Mouse (Mus musculus) forebrain, embryonic 12.5 days (tissue): ENCODE results near the gene Vps53. TPM values are rescaled to one million over a fixed set of nuclear protein-coding genes. Genes with fewer than 3 reads are reported as not detected.
"Not testable (repeated sequence)": the region's sequence is repeated elsewhere in the genome, so short reads cannot be mapped to it uniquely, and the experiment has no call there.

Experiments used
- ATAC-seq: fragments of 200-750 bp; cut with Nextera tagmentation; 2 replicates; pipeline ENCODE4 v1.8.0; 2017; ENCODE audit warnings: moderate TSS enrichment; ENCODE audit not compliant: low FRiP score
- H3K27ac ChIP-seq: fragments of 300-500 bp; sonication (generic); 2 replicates; pipeline ENCODE4 v1.5.1; 2016; ENCODE audit warnings: mild to moderate bottlenecking
- H3K27me3 ChIP-seq: fragments of 300-500 bp; sonication (generic); 2 replicates; pipeline ENCODE4 v1.6.1; 2016; ENCODE audit warnings: mild to moderate bottlenecking
- H3K36me3 ChIP-seq: fragments of 300-500 bp; sonication (generic); replicated peaks from 2 replicates; pipeline ENCODE4 v1.6.1; 2016; ENCODE audit warnings: mild to moderate bottlenecking
- H3K4me1 ChIP-seq: fragments of 300-500 bp; sonication (generic); 2 replicates; pipeline ENCODE4 v1.6.1; 2016
- H3K4me2 ChIP-seq: fragments of 300-500 bp; sonication (generic); 2 replicates; pipeline ENCODE4 v1.6.1; 2016; ENCODE audit warnings: mild to moderate bottlenecking, moderate library complexity
- H3K4me3 ChIP-seq: fragments of 300-500 bp; sonication (generic); replicated peaks from 2 replicates; pipeline ENCODE4 v1.5.1; 2016; ENCODE audit warnings: mild to moderate bottlenecking
- H3K9ac ChIP-seq: fragments of 300-500 bp; sonication (generic); 2 replicates; pipeline ENCODE4 v1.6.1; 2016; ENCODE audit warnings: mild to moderate bottlenecking
- H3K9me3 ChIP-seq: fragments of 300-500 bp; sonication (generic); 2 replicates; pipeline ENCODE4 v1.6.1; 2016
- WGBS: fragments of 180-500 bp; shearing (Covaris S2); methylation state at CpG from one replicate; pipeline ENCODE4 v1.1.7; 2016; 5-methylcytosine and 5-hydroxymethylcytosine counted together
- polyA plus RNA-seq: library from polyadenylated mRNA; unstranded; fragments of >200 nt; fragmentation: Nextera tagmentation; extraction: Ambion mirVana; gene quantifications from 2 replicates; pipeline ENCODE4 v1.2.1, GENCODE M21; 2016

The Vps53 gene
- 51.9 and 55.2 TPM in 2 replicates for polyA plus RNA-seq

DNA sequence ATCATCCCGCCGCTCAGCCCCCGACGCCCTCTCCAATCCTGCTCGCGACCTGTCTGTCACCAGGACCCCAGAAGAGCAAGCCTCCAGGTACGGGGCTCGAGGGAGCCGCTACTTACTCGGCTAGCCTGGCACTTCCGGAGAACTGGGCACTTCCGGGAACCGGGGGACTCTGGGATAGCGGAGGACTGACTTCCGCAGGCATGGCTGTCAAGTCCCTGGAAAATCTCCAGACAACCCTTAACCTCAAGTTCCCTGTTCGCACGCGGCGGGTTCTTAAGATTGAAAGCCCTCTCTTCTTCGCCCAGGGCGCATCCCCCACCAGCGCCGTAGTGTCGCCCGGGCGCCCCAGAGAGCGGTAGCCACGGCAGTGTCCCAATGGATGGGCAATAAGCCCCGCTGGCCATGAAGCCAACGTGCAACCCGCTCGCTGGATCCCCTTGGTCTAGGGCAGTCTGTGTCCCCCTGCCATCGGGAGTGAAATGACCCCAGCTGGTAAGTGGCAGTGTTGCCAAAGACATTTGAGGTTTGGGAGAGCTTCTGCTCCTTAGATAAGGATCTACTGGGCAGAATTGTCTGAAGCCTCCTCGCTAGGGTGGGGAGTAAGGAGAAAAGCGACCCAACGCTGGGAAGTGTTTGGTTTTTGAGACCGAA, at the start of gene Vps53, which contains the start of gene Fam57a:
Gene Vps53 (minus strand): TSS at position 153 of the 651 bp plus-strand sequence.
Gene Fam57a (plus strand): TSS at position 177 of the 651 bp plus-strand sequence.
- H3K27me3 ChIP-seq = no peaks in the 10 kb centered on the region
- peak within 1 kb of the TSS; percentile 95 for H3K4me2 ChIP-seq
- peak; percentile 92 for ATAC-seq
- H3K4me3 ChIP-seq = peak within 1 kb of the TSS; percentile 89
- H3K27ac ChIP-seq = peak within 1 kb of the TSS; percentile 77
- WGBS = under 1% methylated on average over 37 of the region's 37 CpGs
- H3K9ac ChIP-seq = peak within 1 kb of the TSS; percentile 74
- H3K36me3 ChIP-seq = 0 out of 2 replicates have a peak, but pooled peaks cover 5% of the 10 kb centered on the region
- H3K4me1 ChIP-seq = peaks cover 14% of the 10 kb centered on the region
- no peaks in the 10 kb centered on the region for H3K9me3 ChIP-seq

- H3K27me3 ChIP-seq = no peaks in the 10 kb centered on the region
- no peaks in the 10 kb centered on the region for H3K4me1 ChIP-seq
- no peak overlapping the region for H3K4me2 ChIP-seq
- H3K9ac ChIP-seq = no peak overlapping the region
- H3K4me3 ChIP-seq = no peak overlapping the region
- no peak for ATAC-seq
- no peak overlapping the region for H3K27ac ChIP-seq
- peaks cover 31% of the 10 kb centered on the region for H3K36me3 ChIP-seq
- no peaks in the 10 kb centered on the region for H3K9me3 ChIP-seq
These were observed 45.6 kb upstream of the Vps53 start for GRCm38 (mm10) chr11:76225051-76225450.

DNA sequence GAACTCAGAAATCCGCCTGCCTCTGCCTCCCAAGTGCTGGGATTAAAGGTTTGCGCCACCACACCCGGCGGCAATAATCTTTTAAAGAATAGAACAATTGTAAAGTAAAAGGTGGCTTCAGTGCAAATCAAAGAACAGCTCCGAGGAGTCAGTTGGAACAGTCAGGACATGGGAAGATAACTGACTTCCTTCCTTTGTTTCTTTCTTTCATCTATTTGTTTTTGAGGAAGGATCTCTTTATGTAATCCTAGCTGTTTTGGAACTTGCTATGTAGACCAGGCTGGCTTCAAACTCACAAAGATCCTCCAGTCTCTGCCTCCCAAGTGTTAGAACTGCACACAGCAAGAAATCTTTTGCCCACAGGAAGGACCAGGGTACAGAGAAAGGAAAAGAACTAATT, 45.2 kb upstream of the Vps53 start:
- peaks cover 31% of the 10 kb centered on the region for H3K36me3 ChIP-seq
- H3K4me3 ChIP-seq = no peak overlapping the region
- H3K4me2 ChIP-seq = no peak overlapping the region
- no peak overlapping the region for H3K9ac ChIP-seq
- no peaks in the 10 kb centered on the region for H3K27me3 ChIP-seq
- no peak overlapping the region for H3K27ac ChIP-seq
- WGBS = 95% methylated on average over 5 of the region's 5 CpGs
- H3K9me3 ChIP-seq = no peaks in the 10 kb centered on the region
- ATAC-seq = no peak
- H3K4me1 ChIP-seq = no peaks in the 10 kb centered on the region

- H3K4me2 ChIP-seq = peak within 1 kb of the TSS; percentile 73
- H3K9me3 ChIP-seq = no peaks in the 10 kb centered on the region
- H3K4me3 ChIP-seq = peak within 1 kb of the TSS; percentile 67
- H3K36me3 ChIP-seq = peaks cover 26% of the 10 kb centered on the region
- under 1% methylated on average over 35 of the region's 35 CpGs for WGBS
- peak within 1 kb of the TSS; percentile 89 for H3K27ac ChIP-seq
- ATAC-seq = peak; percentile 97
- peaks cover 15% of the 10 kb centered on the region for H3K4me1 ChIP-seq
- no peaks in the 10 kb centered on the region for H3K27me3 ChIP-seq
- H3K9ac ChIP-seq = peak within 1 kb of the TSS; percentile 91
These were observed 37.9 kb upstream of the Vps53 start, which contains the start of the genes Dbil5 and Gemin4 for GRCm38 (mm10) chr11:76217390-76217800. TSS of gene Dbil5 (plus strand) at chr11:76217608. TSS of gene Gemin4 (minus strand) at chr11:76217664.

- no peaks in the 10 kb centered on the region for H3K27me3 ChIP-seq
- H3K4me1 ChIP-seq = peaks cover 15% of the 10 kb centered on the region
- peaks cover 27% of the 10 kb centered on the region for H3K36me3 ChIP-seq
- peak overlapping the region; percentile 89 for H3K27ac ChIP-seq
- H3K4me2 ChIP-seq = peak overlapping the region; percentile 73
- WGBS = 2% methylated on average over 33 of the region's 33 CpGs
- peak overlapping the region; percentile 91 for H3K9ac ChIP-seq
- H3K4me3 ChIP-seq = peak overlapping the region; percentile 67
- ATAC-seq = peak; percentile 31
- no peaks in the 10 kb centered on the region for H3K9me3 ChIP-seq
These were observed 37.4 kb upstream of the Vps53 start for GRCm38 (mm10) chr11:76216681-76217389.

DNA sequence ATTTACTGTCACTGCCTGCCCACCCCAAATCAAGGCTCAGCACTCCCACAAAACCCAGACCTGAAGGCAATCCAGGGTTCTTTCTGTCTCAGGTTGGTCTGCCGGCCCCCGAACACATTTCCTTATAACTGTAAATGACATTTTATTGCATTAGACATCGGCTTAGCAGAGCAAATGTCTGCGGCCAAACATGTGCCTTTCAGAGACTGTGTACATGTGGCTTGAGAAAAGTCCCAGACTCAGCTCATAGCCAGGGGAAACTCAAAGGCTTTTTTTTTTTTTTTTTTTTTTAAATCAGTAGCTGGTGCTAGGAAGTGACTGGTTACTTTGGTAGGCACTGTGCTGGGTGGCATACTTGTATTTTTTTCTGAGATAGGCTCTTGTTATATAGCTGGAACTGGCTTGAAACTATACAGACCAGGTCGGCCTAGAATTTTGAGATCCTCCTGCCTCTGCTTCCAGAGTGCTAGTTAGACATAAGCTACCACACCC, 36.6 kb upstream of the Vps53 start:
- Histone ChIP-seq H3K4me3 (no peak overlapping the region), H3K4me2 (peak overlapping the region; percentile 73), H3K36me3 (peaks cover 31% of the 10 kb centered on the region), H3K27ac (peak overlapping the region; percentile 89; the same call in 1 of the 2 replicates), H3K9me3 (no peaks in the 10 kb centered on the region), H3K27me3 (no peaks in the 10 kb centered on the region), H3K9ac (no peak overlapping the region), H3K4me1 (peaks cover 15% of the 10 kb centered on the region)
- ATAC-seq = no peak
- 95% methylated on average over 5 of the region's 5 CpGs for WGBS

DNA sequence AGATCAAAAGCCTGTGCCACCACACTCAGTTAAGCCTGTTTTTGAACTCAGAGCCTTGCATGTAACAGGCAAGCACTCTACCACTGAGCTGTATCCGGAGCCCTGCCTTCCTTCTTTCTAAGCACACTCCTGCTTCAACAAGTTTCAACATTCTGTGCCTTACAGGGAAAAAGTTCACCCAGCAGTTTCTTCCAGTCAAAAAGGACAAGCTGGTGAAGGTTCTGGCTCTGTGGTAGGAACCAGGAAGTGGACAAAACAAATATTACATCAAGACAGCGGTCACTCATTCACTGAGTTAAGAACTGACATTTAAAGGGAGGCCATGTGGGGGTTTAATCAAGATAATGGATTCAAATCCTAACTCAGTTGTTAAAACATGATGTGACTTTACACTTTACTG, 35.6 kb upstream of the Vps53 start:
- no peak overlapping the region for H3K4me2 ChIP-seq
- H3K9ac ChIP-seq = no peak overlapping the region
- peaks cover 15% of the 10 kb centered on the region for H3K4me1 ChIP-seq
- 95% methylated on average over 2 of the region's 2 CpGs for WGBS
- H3K27me3 ChIP-seq = no peaks in the 10 kb centered on the region
- H3K27ac ChIP-seq = no peak overlapping the region
- no peak overlapping the region for H3K4me3 ChIP-seq
- H3K36me3 ChIP-seq = peaks cover 38% of the 10 kb centered on the region
- H3K9me3 ChIP-seq = no peaks in the 10 kb centered on the region
- no peak for ATAC-seq

- ATAC-seq = no peak
- Histone ChIP-seq H3K4me3 (no peak overlapping the region), H3K9me3 (no peaks in the 10 kb centered on the region), H3K36me3 (peaks cover 48% of the 10 kb centered on the region), H3K27me3 (no peaks in the 10 kb centered on the region), H3K4me1 (peaks cover 15% of the 10 kb centered on the region), H3K4me2 (no peak overlapping the region), H3K9ac (no peak overlapping the region), H3K27ac (no peak overlapping the region)
- WGBS = 25% methylated on average over 5 of the region's 5 CpGs
These were observed 34.4 kb upstream of the Vps53 start for GRCm38 (mm10) chr11:76213841-76214240.

DNA sequence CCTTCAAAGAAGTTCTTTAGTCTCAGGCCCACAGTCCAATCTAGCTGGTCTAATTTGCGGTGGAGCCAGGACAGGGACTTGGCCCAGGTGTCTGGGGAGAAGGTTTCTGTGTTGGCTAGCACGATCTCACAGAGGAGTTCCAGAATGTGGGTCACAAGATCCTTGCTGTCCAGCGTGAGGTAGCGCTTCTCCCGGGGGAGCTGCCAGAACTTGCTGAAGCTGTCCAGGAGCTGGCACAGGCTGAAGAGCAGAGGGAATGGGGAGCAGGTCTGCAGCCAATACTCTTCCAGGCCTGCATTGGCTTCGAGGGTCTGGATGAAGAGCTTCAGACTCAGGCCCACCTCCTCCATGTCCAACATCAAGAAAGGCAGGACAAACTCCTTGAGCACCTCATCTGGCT, 32.1 kb upstream of the Vps53 start:
- Histone ChIP-seq H3K36me3 (peaks cover 71% of the 10 kb centered on the region), H3K4me1 (peaks cover 10% of the 10 kb centered on the region)
- not testable (repeated sequence) for ATAC-seq, H3K27me3 ChIP-seq, H3K27ac ChIP-seq, H3K4me3 ChIP-seq, H3K9me3 ChIP-seq, H3K4me2 ChIP-seq, H3K9ac ChIP-seq
- 96% methylated on average over 5 of the region's 6 CpGs for WGBS

- peaks cover 81% of the 10 kb centered on the region for H3K36me3 ChIP-seq
- no peak for ATAC-seq
- WGBS = 89% methylated on average over 13 of the region's 13 CpGs
These were observed 31.0 kb upstream of the Vps53 start for GRCm38 (mm10) chr11:76210228-76210985.

GRCm38 (mm10) chr11:76206793-76207192, 27.3 kb upstream of the Vps53 start:
- no peak for ATAC-seq
- Histone ChIP-seq H3K9ac (no peak overlapping the region), H3K27ac (no peak overlapping the region), H3K27me3 (no peaks in the 10 kb centered on the region), H3K9me3 (no peaks in the 10 kb centered on the region), H3K4me3 (no peak overlapping the region), H3K4me1 (peaks cover 9% of the 10 kb centered on the region), H3K36me3 (peaks cover 66% of the 10 kb centered on the region), H3K4me2 (no peak overlapping the region)
- 87% methylated on average over 5 of the region's 5 CpGs for WGBS

More at GRCm38 (mm10) chr11:76210228-76210985, 31.0 kb upstream of the Vps53 start:
- Histone ChIP-seq H3K27ac (no peak overlapping the region), H3K4me2 (no peak overlapping the region), H3K9ac (no peak overlapping the region), H3K9me3 (no peaks in the 10 kb centered on the region), H3K4me1 (no peaks in the 10 kb centered on the region), H3K4me3 (no peak overlapping the region), H3K27me3 (no peaks in the 10 kb centered on the region)
